Mouse (Mus musculus) limb, embryonic 11.5 days (tissue): ENCODE results near the gene Dus3l. TPM values are rescaled to one million over a fixed set of nuclear protein-coding genes. Genes with fewer than 3 reads are reported as not detected.

Experiments used
- ATAC-seq: fragments of 200-750 bp; cut with Nextera tagmentation; 2 replicates; pipeline ENCODE4 v1.8.0; 2017; ENCODE audit warnings: low read depth; ENCODE audit not compliant: insufficient number of reproducible peaks, low FRiP score, low TSS enrichment
- DNase-seq: peaks from one replicate; pipeline ENCODE4 v3.0.0-alpha.2; 2015; ENCODE audit warnings: low spot score
- H3K27ac ChIP-seq: fragments of 300-500 bp; sonication (generic); replicated peaks from 2 replicates; pipeline ENCODE4 v1.5.1; 2014; ENCODE audit warnings: low read depth, mild to moderate bottlenecking, low read length
- H3K27me3 ChIP-seq: fragments of 300-500 bp; sonication (generic); 2 replicates; pipeline ENCODE4 v1.6.1; 2014; ENCODE audit warnings: mild to moderate bottlenecking, low read length, mixed read lengths; ENCODE audit not compliant: control insufficient read depth, insufficient read depth
- H3K36me3 ChIP-seq: fragments of 300-500 bp; sonication (generic); 2 replicates; pipeline ENCODE4 v1.6.1; 2014; ENCODE audit warnings: mild to moderate bottlenecking, low read length, moderate library complexity, mixed read lengths; ENCODE audit not compliant: control insufficient read depth, insufficient read depth
- H3K4me1 ChIP-seq: fragments of 300-500 bp; sonication (generic); 2 replicates; pipeline ENCODE4 v1.6.1; 2014; ENCODE audit warnings: low read length, mixed read lengths; ENCODE audit not compliant: control insufficient read depth, insufficient read depth
- H3K4me2 ChIP-seq: fragments of 300-500 bp; sonication (generic); 2 replicates; pipeline ENCODE4 v1.6.1; 2014; ENCODE audit warnings: low read depth, mild to moderate bottlenecking, moderate library complexity; ENCODE audit not compliant: severe bottlenecking
- H3K4me3 ChIP-seq: fragments of 300-500 bp; sonication (generic); 2 replicates; pipeline ENCODE4 v1.5.1; 2014; ENCODE audit warnings: low read depth, low read length
- H3K9ac ChIP-seq: fragments of 300-500 bp; sonication (generic); 2 replicates; pipeline ENCODE4 v1.6.1; 2014; ENCODE audit warnings: mild to moderate bottlenecking, low read length
- H3K9me3 ChIP-seq: fragments of 300-500 bp; sonication (generic); 2 replicates; pipeline ENCODE4 v1.6.1; 2016; ENCODE audit warnings: low read length; ENCODE audit not compliant: control insufficient read depth
- whole genome bisulfite sequencing: fragments of 180-500 bp; shearing (Covaris S2); extraction: QIAGEN DNeasy Blood & Tissue Kit; methylation state at CpG from one replicate; pipeline ENCODE4 v1.1.7; 2014; 5-methylcytosine and 5-hydroxymethylcytosine counted together
- polyA plus RNA-seq: library from polyadenylated mRNA; unstranded; fragments of >200 nt; fragmentation: Nextera tagmentation; extraction: Ambion mirVana; gene quantifications from 2 replicates; pipeline ENCODE4 v1.2.1, GENCODE M21; 2014

Dus3l gene
- polyA plus RNA-seq, 1 experiment from 2014 or later = 37.3 TPM

DNA sequence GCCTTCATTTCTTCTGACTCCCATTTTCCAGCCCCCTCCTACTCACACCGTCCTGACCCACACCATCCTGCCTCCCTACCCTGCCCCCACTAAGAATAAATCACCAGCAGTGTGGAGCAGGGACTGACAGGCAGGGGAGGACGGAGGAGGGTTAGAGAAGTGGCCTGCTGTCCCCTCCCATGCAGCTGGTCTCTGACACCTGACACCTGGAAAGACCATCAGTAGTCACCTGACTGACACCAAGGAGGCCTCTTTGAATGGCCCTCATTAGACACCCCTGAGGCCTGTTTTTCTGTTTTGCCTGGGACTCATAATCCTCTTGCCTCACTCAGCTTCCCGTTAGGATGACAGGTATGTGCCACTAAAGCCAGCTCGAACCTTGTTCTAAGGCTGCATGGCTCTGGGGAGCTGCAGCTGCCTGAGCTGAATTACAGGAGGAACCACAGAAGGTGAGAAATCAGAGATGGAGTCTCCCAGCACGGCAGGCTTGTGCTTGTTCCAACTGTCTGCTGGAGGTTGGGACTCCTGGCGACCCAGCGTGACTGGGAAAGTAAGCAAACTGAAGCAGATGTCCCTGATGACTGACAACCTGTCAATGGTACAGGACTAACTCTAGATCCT lies 37.4 kb upstream of the Dus3l start:
- Histone ChIP-seq H3K9me3 (no peaks in the 10 kb centered on the region), H3K27me3 (no peaks in the 10 kb centered on the region), H3K4me2 (no peak overlapping the region), H3K4me1 (peaks cover 15% of the 10 kb centered on the region), H3K27ac (no peak overlapping the region; the same call in 1 of the 2 replicates), H3K36me3 (no peaks in the 10 kb centered on the region; the same call in 1 of the 2 replicates), H3K4me3 (no peak overlapping the region), H3K9ac (no peak overlapping the region)
- ATAC-seq (peak; percentile 49), DNase-seq (peak; percentile 47)
- WGBS = 4% methylated on average over 7 of the region's 7 CpGs

DNA sequence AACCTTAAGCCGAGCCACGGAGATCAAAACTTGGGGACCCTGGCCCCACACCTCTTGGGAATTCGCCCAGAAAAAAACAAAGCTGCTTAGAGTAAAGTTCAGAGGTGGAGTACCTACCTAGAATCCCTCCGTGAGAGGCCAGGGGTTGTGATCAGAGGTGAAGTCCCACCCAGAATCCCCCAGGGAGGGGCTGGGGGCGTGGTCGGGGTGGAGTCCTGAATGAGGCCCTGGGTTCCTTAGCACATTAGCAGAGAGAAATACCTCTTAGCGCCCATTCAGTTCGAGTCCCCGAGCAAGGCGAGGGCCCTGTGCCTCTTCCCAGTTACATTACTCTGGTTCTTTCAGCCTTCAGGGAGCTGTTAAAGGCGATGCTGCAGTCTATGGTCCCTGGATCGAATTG lies 36.9 kb upstream of the Dus3l start:
- H3K9ac ChIP-seq = no peak overlapping the region

DNA sequence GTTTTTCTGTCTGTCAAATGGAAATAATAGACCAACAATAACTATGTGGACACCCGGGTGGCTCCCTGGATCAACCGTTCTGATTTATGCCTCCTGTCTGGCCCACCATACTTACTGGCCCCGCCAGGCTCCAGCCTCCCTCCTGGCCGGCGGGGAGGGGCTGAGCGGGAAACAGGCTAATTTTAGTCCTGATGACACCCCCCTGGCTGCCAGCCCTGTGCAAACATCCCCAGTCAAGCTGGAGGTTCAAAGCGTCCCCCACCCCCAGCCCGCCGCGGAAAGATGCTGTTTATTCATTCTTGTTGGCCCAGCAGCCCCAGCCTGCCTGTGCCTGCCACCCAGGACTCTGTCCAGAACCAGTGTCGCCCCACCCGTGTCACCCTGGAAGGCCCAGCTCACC lies 36.4 kb upstream of the Dus3l start:
- no peak overlapping the region for H3K4me2 ChIP-seq
- no peak for ATAC-seq
- H3K27ac ChIP-seq = no peak overlapping the region
- no peaks in the 10 kb centered on the region for H3K9me3 ChIP-seq
- peaks cover 15% of the 10 kb centered on the region for H3K4me1 ChIP-seq
- no peak overlapping the region for H3K9ac ChIP-seq
- H3K36me3 ChIP-seq = no peaks in the 10 kb centered on the region
- DNase-seq = no peak
- 16% methylated on average over 12 of the region's 12 CpGs for WGBS
- no peak overlapping the region for H3K4me3 ChIP-seq
- no peaks in the 10 kb centered on the region for H3K27me3 ChIP-seq

More for the DNA sequence above, 36.9 kb upstream of the Dus3l start:
- H3K4me1 ChIP-seq = peaks cover 15% of the 10 kb centered on the region
- ATAC-seq (no peak), DNase-seq (peak; percentile 60)
- peak overlapping the region; percentile 8; the same call in 1 of the 2 replicates for H3K4me2 ChIP-seq
- WGBS = 7% methylated on average over 12 of the region's 12 CpGs
- no peaks in the 10 kb centered on the region for H3K36me3 ChIP-seq
- H3K9me3 ChIP-seq = no peaks in the 10 kb centered on the region
- no peaks in the 10 kb centered on the region for H3K27me3 ChIP-seq
- H3K27ac ChIP-seq = no peak overlapping the region
- no peak overlapping the region for H3K4me3 ChIP-seq

DNA sequence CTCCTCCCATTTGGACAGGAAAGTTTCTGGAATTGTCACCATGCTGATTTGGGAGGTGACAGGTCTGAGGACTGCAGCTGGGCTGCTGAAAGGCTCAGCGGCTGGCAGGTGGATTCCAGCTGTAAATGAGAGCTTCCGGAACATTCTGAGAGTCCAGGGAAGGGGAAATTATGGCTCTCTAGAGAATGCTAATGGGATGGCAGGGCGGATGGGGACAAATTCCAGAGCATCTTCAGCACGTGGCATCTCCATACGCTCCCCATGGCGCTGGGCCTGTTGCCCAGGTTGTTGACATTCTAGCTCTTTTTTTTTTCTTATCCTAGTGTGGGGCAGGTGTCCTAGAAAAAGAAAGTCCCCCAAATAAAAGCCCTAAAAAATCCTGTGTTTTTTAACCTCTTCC lies 35.4 kb upstream of the Dus3l start:
- Histone ChIP-seq H3K4me3 (no peak overlapping the region), H3K27me3 (no peaks in the 10 kb centered on the region), H3K9me3 (no peaks in the 10 kb centered on the region), H3K4me1 (peaks cover 15% of the 10 kb centered on the region), H3K4me2 (no peak overlapping the region), H3K9ac (no peak overlapping the region), H3K27ac (no peak overlapping the region), H3K36me3 (no peaks in the 10 kb centered on the region)
- 61% methylated on average over 6 of the region's 6 CpGs for WGBS
- no peak for DNase-seq
- ATAC-seq = no peak

DNA sequence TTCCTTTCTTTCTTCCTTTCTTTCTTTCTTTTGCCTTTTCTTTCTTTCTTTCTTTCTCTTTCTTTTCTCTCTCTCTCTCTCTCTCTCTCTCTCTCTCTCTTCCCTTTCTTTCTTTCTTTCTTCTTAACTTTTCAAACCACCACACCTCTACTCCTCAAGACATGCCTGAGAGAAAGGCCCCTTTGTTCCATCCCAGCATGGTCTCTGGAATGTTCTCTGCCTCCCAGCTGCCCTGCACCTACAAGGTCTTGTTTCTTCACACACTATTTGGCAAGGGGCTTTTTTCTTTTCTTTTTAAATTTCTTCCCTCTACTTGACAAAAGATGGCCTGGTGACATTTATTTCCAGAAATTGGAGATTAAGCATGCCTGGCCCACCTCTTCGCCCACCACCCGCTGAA lies 34.9 kb upstream of the Dus3l start:
- no peak overlapping the region for H3K4me3 ChIP-seq
- ATAC-seq = no peak
- 70% methylated on average over 2 of the region's 2 CpGs for WGBS
- no peak overlapping the region for H3K27ac ChIP-seq
- H3K9me3 ChIP-seq = no peaks in the 10 kb centered on the region
- H3K27me3 ChIP-seq = no peaks in the 10 kb centered on the region
- peaks cover 15% of the 10 kb centered on the region for H3K4me1 ChIP-seq
- no peak overlapping the region for H3K4me2 ChIP-seq
- DNase-seq = no peak
- H3K9ac ChIP-seq = no peak overlapping the region
- H3K36me3 ChIP-seq = no peaks in the 10 kb centered on the region

DNA sequence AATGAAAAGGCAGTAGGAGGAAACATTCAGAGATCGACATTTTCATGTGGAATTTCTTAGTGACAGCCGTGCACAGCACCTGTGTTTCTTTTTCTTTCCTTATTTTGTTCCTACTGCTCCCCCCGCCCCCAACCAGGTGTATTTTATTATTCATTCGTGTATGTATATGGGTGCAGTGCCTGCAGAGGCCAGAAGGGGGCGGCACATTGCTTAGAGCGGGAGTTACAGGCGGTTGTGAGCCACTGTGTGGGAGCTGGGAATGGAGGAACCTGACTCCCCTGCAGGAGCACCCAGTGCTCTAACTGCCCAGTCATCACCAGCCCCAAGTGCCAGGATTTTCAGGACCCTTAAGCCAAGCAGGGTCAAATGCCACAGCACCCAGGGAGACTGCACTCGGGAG lies 28.0 kb upstream of the Dus3l start:
- no peak for DNase-seq
- no peak for ATAC-seq
- no peak overlapping the region for H3K4me3 ChIP-seq
- H3K4me2 ChIP-seq = no peak overlapping the region
- 41% methylated on average over 8 of the region's 8 CpGs for WGBS
- no peak overlapping the region for H3K27ac ChIP-seq
- no peaks in the 10 kb centered on the region for H3K27me3 ChIP-seq
- H3K4me1 ChIP-seq = no peaks in the 10 kb centered on the region
- no peaks in the 10 kb centered on the region for H3K36me3 ChIP-seq
- no peak overlapping the region for H3K9ac ChIP-seq
- H3K9me3 ChIP-seq = no peaks in the 10 kb centered on the region

DNA sequence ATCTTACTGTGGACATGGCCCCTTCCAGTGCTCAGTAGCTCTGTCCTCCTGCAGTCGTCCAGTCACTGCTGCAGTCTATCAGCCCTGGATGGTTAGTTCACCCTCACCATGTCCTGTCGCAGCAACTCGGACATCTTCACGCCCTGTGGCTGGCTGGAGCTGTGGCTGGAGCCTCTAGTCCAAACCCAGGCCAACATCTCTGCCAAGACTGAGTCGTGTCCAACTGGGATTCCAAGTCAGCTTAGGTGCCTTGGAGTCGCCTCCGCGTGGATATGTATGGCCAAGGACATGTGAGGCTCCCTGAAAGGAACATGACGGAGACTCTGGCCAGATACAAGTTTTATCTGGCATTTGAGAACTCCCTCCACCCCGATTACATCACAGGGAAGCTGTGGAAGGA lies 26.3 kb upstream of the Dus3l start:
- Histone ChIP-seq H3K27ac (no peak overlapping the region), H3K4me3 (no peak overlapping the region), H3K4me2 (no peak overlapping the region), H3K27me3 (no peaks in the 10 kb centered on the region), H3K4me1 (no peaks in the 10 kb centered on the region), H3K9me3 (no peaks in the 10 kb centered on the region), H3K36me3 (no peaks in the 10 kb centered on the region), H3K9ac (no peak overlapping the region; the same call in 1 of the 2 replicates)
- ATAC-seq = no peak
- no peak for DNase-seq
- 84% methylated on average over 10 of the region's 10 CpGs for WGBS

DNA sequence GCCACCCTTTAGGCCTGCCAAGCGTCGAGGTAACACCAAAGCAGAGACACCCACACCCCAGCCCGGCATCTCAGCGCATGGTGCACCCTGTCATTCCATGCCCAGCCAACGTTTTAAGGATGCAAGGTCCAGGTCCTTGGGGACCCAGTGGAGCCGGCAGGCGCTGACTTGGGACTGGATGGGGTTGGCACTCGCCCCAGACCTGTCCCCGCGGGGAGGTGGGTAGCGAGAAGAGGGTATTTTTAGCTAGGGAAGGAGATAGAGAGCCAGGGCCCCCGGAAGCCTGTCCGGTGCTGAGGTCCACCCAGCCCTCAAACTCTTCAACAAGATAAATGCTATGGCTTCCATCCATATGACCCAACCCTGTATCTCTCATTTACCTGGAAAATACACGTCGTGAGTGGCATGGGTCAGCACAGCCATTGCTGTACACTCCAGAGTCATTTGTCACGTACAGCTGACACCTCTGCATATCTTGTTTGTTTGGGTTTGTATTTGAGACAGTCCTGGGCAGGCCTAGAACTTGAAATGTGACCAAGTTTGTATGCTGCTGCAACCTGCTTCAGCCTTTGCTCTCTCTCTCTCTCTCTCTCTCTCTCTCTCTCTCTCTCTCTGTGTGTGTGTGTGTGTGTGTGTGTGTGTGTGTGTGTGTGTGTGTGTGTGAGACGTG lies 24.3 kb upstream of the Dus3l start:
- no peaks in the 10 kb centered on the region for H3K27me3 ChIP-seq
- no peaks in the 10 kb centered on the region for H3K9me3 ChIP-seq
- ATAC-seq (no peak), DNase-seq (no peak)
- H3K27ac ChIP-seq = no peak overlapping the region
- H3K4me2 ChIP-seq = no peak overlapping the region
- no peaks in the 10 kb centered on the region for H3K36me3 ChIP-seq
- H3K4me1 ChIP-seq = no peaks in the 10 kb centered on the region
- WGBS = 83% methylated on average over 17 of the region's 17 CpGs
- H3K9ac ChIP-seq = no peak overlapping the region
- H3K4me3 ChIP-seq = no peak overlapping the region
